Mouse (Mus musculus): ENCODE results near the gene Coq9.

GRCm38 (mm10) chr8:94863897-94864673 is 26.0 kb downstream of the Coq9 start:
- TF ChIP-seq GATA1 (IDR thresholded peaks at IDR 0.05; ENCODE audit: borderline replicate concordance, low read length) (no peak), CTCF (IDR thresholded peaks at IDR 0.05; ENCODE audit: low read depth, low read length) (no peak), TAL1 (conservative IDR thresholded peaks at IDR 0.05; ENCODE audit: low read depth, low read length) (0 out of 2 replicates have a peak, but pooled peaks have one; percentile 25), POLR2AphosphoS5 (IDR thresholded peaks at IDR 0.05; ENCODE audit: insufficient replicate concordance, low read depth, low read length) (no peak)

All from G1E (cell line).